Mouse (Mus musculus) lung, adult 2 months (tissue): ENCODE results near the gene Arrdc3. TPM values are rescaled to one million over a fixed set of nuclear protein-coding genes. Genes with fewer than 3 reads are reported as not detected.

Experiments used
- DNase-seq: peaks from one replicate; pipeline ENCODE4 v3.0.0; 2022
- H3K4me1 ChIP-seq: fragments of 200-500 bp; 2 replicates; pipeline ENCODE4 v1.6.1; 2011; ENCODE audit warnings: low read length; ENCODE audit not compliant: control insufficient read depth, insufficient read depth
- H3K4me3 ChIP-seq: fragments of 200-500 bp; replicated peaks from 2 replicates; pipeline ENCODE3; 2011; ENCODE audit warnings: low read depth, mild to moderate bottlenecking, control low read depth, low read length; ENCODE audit errors: extremely low read depth
- CTCF ChIP-seq: fragments of 200-500 bp; IDR thresholded peaks from 2 replicates; pipeline ENCODE4 v1.5.1; 2011; ENCODE audit warnings: mild to moderate bottlenecking, low read length, control low read depth; ENCODE audit not compliant: insufficient read depth
- POLR2A ChIP-seq: fragments of 200-500 bp; IDR thresholded peaks from 2 replicates; pipeline ENCODE4 v1.6.1; 2011; ENCODE audit warnings: low read depth, mild to moderate bottlenecking, control low read depth, low read length, borderline replicate concordance; ENCODE audit errors: extremely low read depth
- WGBS: fragments of 180-500 bp; shearing (Covaris S2); methylation state at CpG from one replicate; pipeline ENCODE4 v1.1.7; 2018; 5-methylcytosine and 5-hydroxymethylcytosine counted together
- polyA plus RNA-seq: library from polyadenylated mRNA; depleted of rRNA; stranded (reverse); fragments of >200 nt; gene quantifications from 2 replicates; pipeline ENCODE4 v1.2.3, GENCODE M21; 2012

Gene Arrdc3
- polyA plus RNA-seq, 1 experiment, result 81.7 TPM

- 26% methylated on average over 10 of the region's 10 CpGs for WGBS
Observed at GRCm38 (mm10) chr13:80940860-80941630, 57.9 kb downstream of the Arrdc3 start.

GRCm38 (mm10) chr13:80944532-80944931 is 61.3 kb downstream of the Arrdc3 start:
- peaks cover 19% of the 10 kb centered on the region for H3K4me1 ChIP-seq
- TF ChIP-seq CTCF (no peak), POLR2A (no peak)
- no peak overlapping the region for H3K4me3 ChIP-seq
- DNase-seq, result no peak

More at GRCm38 (mm10) chr13:80940860-80941630, 57.9 kb downstream of the Arrdc3 start:
- H3K4me1 ChIP-seq, result peaks cover 17% of the 10 kb centered on the region
- DNase-seq, result peak; percentile 79
- H3K4me3 ChIP-seq, result no peak overlapping the region
- TF ChIP-seq POLR2A (no peak), CTCF (no peak)
